Mouse (Mus musculus) right cerebral cortex, adult 2 months (tissue): ENCODE measurements around the gene Sorbs2.
"Not testable (repeated sequence)": the region's sequence is repeated elsewhere in the genome, so short reads cannot be mapped to it uniquely, and the experiment has no call there.

Source experiments
- DNase-seq, 2 experiments: peaks; one replicate each; pipeline ENCODE4 v3.0.0; 2021 to 2022; ENCODE audit warnings: low spot score in 2 of 2

Gene Sorbs2

GRCm38 (mm10) chr8:45843306-45843705 is 335.7 kb downstream of the Sorbs2 start:
- DNase-seq, result no peak

DNA sequence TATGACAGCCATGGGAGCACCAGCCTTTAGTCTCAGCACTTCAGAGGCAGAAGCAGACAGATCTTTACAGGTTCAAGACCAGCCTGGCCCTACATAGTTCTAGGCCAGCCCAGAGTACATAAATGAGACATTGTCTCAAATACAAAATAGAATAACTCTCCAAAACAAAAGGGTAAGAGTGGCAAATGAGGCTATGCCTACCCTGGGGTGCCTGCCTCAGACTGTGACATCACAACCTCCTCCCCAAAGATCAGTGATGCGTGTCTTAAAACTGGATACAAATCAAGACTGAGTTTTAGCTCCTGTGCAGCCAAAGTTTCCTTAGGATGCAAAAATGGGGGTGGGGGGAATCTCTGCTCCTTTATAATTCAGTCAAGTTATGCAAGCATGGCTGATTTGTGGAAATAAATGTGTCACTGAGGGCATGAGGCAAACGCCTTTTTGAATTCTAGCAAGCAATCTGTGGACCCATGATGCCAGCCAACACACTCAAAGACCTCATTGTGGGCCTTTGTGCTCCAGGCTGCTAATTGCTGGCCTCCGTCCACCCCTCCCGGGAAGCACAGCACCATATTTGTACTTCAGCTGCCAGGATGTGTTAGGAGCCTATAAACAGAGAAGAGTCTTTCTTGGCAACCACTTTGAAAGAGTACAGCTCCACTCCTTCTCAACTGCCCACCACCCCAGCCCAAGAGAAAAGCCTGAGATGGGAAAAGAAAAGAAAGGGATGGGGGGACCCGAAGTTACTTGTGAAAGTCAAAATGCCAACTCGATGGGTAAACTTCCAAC is 336.7 kb downstream of the Sorbs2 start:
- DNase-seq, result peak; percentile 44 to 65

- DNase-seq, result peak in 1 of 2 experiments; percentile 39
Observed at GRCm38 (mm10) chr8:45844911-45845481, 337.4 kb downstream of the Sorbs2 start.

DNA sequence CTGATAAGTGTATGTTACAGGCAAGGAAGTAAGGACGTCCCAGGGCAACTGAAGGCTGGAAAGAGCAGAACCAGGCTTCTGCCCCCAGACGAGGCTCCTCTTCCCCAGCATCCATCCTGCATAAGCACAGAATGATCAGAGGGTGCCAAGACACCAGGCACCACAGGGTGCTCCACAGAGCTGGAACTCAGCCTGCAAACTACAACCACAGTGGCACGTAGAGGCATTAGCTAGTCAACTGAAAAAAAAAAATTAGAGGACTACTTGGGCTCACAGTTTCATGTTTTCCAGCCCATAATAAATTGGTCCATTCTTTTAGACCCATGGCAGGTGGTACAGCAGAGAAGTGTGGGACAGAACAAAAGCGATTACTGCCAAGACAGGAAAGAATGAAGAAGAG is 338.3 kb downstream of the Sorbs2 start:
- no peak for DNase-seq

GRCm38 (mm10) chr8:45855118-45855517 is 347.5 kb downstream of the Sorbs2 start:
- no peak for DNase-seq

DNA sequence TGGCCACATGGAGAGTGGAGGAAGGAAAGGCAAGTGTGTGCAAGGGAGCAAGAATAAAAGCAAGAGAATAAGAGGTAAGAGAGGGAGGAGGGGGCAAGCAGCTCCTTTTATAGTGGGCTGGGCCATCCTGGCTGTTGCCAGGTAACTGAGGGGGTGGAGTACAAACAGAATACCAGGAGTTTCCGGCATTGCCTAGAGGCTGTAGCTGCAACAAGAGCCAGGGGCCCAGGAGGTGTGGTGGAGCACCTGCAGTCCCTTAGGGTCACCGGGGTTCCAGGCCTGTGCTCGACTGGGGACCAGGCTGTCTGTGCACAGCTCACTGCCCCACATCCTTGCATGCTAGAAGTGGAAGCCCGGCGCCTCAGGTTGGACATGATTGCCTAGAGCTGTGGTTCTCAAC is 350.1 kb downstream of the Sorbs2 start:
- no peak for DNase-seq

- no peak for DNase-seq
Observed at GRCm38 (mm10) chr8:45858391-45858790, 350.8 kb downstream of the Sorbs2 start.

- not testable (repeated sequence) for DNase-seq
Observed at GRCm38 (mm10) chr8:45871587-45871986, 364.0 kb downstream of the Sorbs2 start.

- DNase-seq, result no peak
Observed at GRCm38 (mm10) chr8:45872077-45872476, 364.5 kb downstream of the Sorbs2 start.

DNA sequence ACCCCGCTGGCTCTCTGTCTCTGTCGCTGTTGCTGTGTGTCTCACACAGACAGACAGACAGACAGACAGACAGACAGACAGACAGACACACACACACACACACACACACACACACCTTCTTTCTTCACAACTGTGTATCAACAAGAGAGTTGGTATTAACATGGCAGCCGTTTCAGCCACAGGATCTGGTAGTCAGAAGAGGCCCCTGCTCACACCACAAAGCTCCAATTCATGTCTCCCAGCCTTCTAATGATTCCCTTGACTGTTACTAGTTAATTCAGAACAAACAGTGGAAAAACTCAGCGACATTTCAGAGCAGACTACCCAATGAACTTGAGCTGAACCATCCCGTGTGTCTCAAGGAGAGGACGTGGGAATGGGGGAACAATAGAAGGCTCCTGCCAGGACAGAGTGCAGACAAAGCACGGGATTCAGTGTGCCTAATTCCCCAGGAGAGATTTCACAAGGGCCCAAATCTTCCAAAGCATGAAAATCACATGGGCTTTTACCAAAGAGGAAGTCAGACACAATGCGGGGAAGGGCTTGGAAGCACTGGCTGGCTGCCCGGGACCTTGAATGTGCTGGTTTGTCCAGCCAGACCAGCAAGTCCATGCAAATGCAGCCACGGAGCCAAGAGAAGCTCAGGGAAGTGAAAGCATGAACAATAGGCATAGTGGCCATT is 367.5 kb downstream of the Sorbs2 start:
- peak; percentile 24 to 46 for DNase-seq

DNA sequence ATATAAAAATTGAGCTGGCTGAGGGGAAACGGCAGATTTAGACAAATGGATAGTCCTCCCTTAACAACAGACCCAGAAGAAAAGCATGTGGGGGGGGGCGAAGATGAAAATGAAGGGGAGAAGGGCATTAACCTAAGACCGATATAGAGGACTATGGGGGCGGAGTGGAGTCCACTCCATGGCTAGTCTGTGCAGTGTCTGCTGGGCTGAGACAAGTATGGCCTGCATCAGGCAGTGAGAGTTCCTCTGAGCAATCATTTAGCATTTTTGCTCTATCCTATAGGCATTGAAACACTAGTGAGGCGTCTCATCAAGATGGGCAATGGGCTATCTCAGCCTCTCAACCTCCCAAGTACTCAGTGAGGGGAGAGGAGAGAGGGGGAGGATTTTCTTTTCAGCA is 368.8 kb downstream of the Sorbs2 start:
- DNase-seq, result no peak
